Mouse (Mus musculus) CH12.LX (cell line): ENCODE measurements around the gene Tmem170b.

Experiments
- BHLHE40 ChIP-seq: IDR thresholded peaks from 2 replicates; pipeline ENCODE4 v1.6.1; 2011; ENCODE audit warnings: mild to moderate bottlenecking, low read depth, low read length, improper control_type of control experiment
- CHD1 ChIP-seq: IDR thresholded peaks from 2 replicates; pipeline ENCODE4 v1.6.1; 2012; ENCODE audit warnings: low read depth, low read length, improper control_type of control experiment, inconsistent platforms
- CTCF ChIP-seq, 2 experiments: IDR thresholded peaks in 1 of 2; conservative IDR thresholded peaks in 1 of 2; 2 replicates each; pipeline ENCODE4 v1.5.1; 2011 to 2012; ENCODE audit warnings: low read depth in 2 of 2, low read length in 2 of 2, improper control_type of control experiment in 1 of 2, inconsistent platforms in 1 of 2, mild to moderate bottlenecking in 1 of 2, moderate library complexity in 1 of 2
- E2F4 ChIP-seq: IDR thresholded peaks from 2 replicates; pipeline ENCODE4 v1.6.1; 2011; ENCODE audit warnings: low read depth, low read length, improper control_type of control experiment; ENCODE audit not compliant: insufficient replicate concordance
- GABPA ChIP-seq: IDR thresholded peaks from 2 replicates; pipeline ENCODE4 v1.6.1; 2012; ENCODE audit warnings: low read depth, low read length, improper control_type of control experiment, inconsistent platforms; ENCODE audit not compliant: insufficient replicate concordance
- MAX ChIP-seq: IDR thresholded peaks from 2 replicates; pipeline ENCODE4 v1.6.1; 2011; ENCODE audit warnings: low read length, improper control_type of control experiment
- MEF2A ChIP-seq: IDR thresholded peaks from 2 replicates; pipeline ENCODE4 v1.6.1; 2014; ENCODE audit warnings: low read depth, mild to moderate bottlenecking, inconsistent platforms, low read length, improper control_type of control experiment, borderline replicate concordance
- MYC ChIP-seq: IDR thresholded peaks from 2 replicates; pipeline ENCODE4 v1.6.1; 2011; ENCODE audit warnings: low read depth, mild to moderate bottlenecking, improper control_type of control experiment, low read length
- NELFE ChIP-seq: IDR thresholded peaks from 2 replicates; pipeline ENCODE4 v1.6.1; 2011; ENCODE audit warnings: low read depth, low read length, improper control_type of control experiment
- POLR2A ChIP-seq: IDR thresholded peaks from 2 replicates; pipeline ENCODE4 v1.6.1; 2011; ENCODE audit warnings: low read depth, mild to moderate bottlenecking, improper control_type of control experiment, low read length
- POLR2AphosphoS2 ChIP-seq: IDR thresholded peaks from 2 replicates; pipeline ENCODE4 v1.6.1; 2011; ENCODE audit warnings: low read depth, low read length, improper control_type of control experiment
- RAD21 ChIP-seq: IDR thresholded peaks from 2 replicates; pipeline ENCODE4 v1.6.1; 2011; ENCODE audit warnings: low read depth, mild to moderate bottlenecking, low read length, improper control_type of control experiment, moderate library complexity
- ZMIZ1 ChIP-seq: IDR thresholded peaks from 2 replicates; pipeline ENCODE4 v1.6.1; 2012; ENCODE audit warnings: low read depth, mild to moderate bottlenecking, inconsistent platforms, low read length, improper control_type of control experiment

DNA sequence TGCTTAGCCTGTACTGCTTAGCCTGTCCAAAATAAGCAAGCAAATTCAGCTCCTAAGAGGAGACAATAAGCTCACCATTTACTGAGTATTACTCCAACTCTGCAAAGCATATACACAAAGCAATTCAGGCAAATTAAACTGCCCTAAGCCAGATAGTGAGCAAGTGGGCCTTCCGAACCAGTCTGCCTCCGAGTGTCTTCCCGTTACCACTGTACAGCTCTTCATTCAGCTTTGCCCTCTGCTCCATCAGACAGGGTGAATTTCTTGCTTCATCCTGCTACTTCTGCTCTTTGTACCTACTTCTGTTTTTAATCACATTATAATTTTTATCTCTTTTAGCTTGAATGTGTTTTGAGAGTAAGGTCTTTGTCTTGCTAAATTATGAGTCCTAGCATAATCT is 1.9 kb downstream of the Tmem170b start:
- no peak for TF ChIP-seq GABPA
- TF ChIP-seq MAX, result no peak
- no peak for TF ChIP-seq CTCF (conservative IDR thresholded peaks at IDR 0.05 in 1 of 2, IDR thresholded peaks at IDR 0.05 in 1 of 2; ENCODE audit: low read depth in 2 of 2, low read length in 2 of 2)
- TF ChIP-seq POLR2A, result no peak
- TF ChIP-seq E2F4, result no peak
- no peak for TF ChIP-seq CHD1
- TF ChIP-seq MYC, result no peak
- TF ChIP-seq RAD21, result no peak
- no peak for TF ChIP-seq BHLHE40
- no peak for TF ChIP-seq ZMIZ1
- TF ChIP-seq MEF2A, result no peak
- TF ChIP-seq NELFE, result no peak
- no peak for TF ChIP-seq POLR2AphosphoS2
